Mouse (Mus musculus) large intestine, adult 2 months (tissue): ENCODE results near the gene Trim13. TPM values are rescaled to one million over a fixed set of nuclear protein-coding genes. Genes with fewer than 3 reads are reported as not detected.

ENCODE experiments used
- DNase-seq: peaks from one replicate; pipeline ENCODE4 v3.0.0-alpha.2; 2012; ENCODE audit warnings: low read depth, low spot score
- WGBS: fragments of 180-500 bp; shearing (Covaris S2); methylation state at CpG from one replicate; pipeline ENCODE4 v1.1.7; 2018; 5-methylcytosine and 5-hydroxymethylcytosine counted together
- polyA plus RNA-seq: library from polyadenylated mRNA; depleted of rRNA; stranded (reverse); fragments of >200 nt; gene quantifications from 2 replicates; pipeline ENCODE4 v1.2.3, GENCODE M21; 2012; rRNA removed

The Trim13 gene
- polyA plus RNA-seq, 1 experiment, result 1.8 TPM

GRCm38 (mm10) chr14:61607157-61607556 lies 9.1 kb downstream of the Trim13 start, which contains the start of gene Kcnrg:
Gene Kcnrg, plus strand, starts transcription at chr14:61607457.
- no peak for DNase-seq
- 88% methylated on average over 3 of the region's 3 CpGs for WGBS

GRCm38 (mm10) chr14:61611766-61612165 lies 13.7 kb downstream of the Trim13 start:
- 96% methylated on average over 5 of the region's 5 CpGs for WGBS
- no peak for DNase-seq

GRCm38 (mm10) chr14:61613319-61613718 lies 15.3 kb downstream of the Trim13 start:
- 92% methylated on average over 2 of the region's 2 CpGs for WGBS
- DNase-seq, result no peak

- 90% methylated on average over 2 of the region's 2 CpGs for WGBS
- DNase-seq, result no peak
Observed at GRCm38 (mm10) chr14:61620371-61620770, 22.3 kb downstream of the Trim13 start.

GRCm38 (mm10) chr14:61635969-61636368 lies 37.9 kb downstream of the Trim13 start:
- no peak for DNase-seq

- DNase-seq, result no peak
- WGBS, result 38% methylated on average over 1 of the region's 1 CpGs
Observed at GRCm38 (mm10) chr14:61642668-61643067, 44.6 kb downstream of the Trim13 start.

GRCm38 (mm10) chr14:61645547-61645946 lies 47.5 kb downstream of the Trim13 start:
- 34% methylated on average over 1 of the region's 1 CpGs for WGBS
- DNase-seq, result no peak

- under 1% methylated on average over 24 of the region's 24 CpGs for WGBS
- no peak for DNase-seq
Observed at GRCm38 (mm10) chr14:61647182-61647880, 49.3 kb downstream of the Trim13 start.

- DNase-seq, result no peak
- WGBS, result under 1% methylated on average over 92 of the region's 95 CpGs
Observed at GRCm38 (mm10) chr14:61647881-61648684, 50.0 kb downstream of the Trim13 start.

- peak; percentile 90 for DNase-seq
- WGBS, result 1% methylated on average over 62 of the region's 62 CpGs
Observed at GRCm38 (mm10) chr14:61648685-61649504, 50.8 kb downstream of the Trim13 start.

GRCm38 (mm10) chr14:61650291-61650960 lies 52.4 kb downstream of the Trim13 start:
- no peak for DNase-seq
- 26% methylated on average over 9 of the region's 9 CpGs for WGBS

Other genes with a start within 250 kb of the Trim13 start
- gene Ebpl, start 237.8 kb upstream of the Trim13 start, polyA plus RNA-seq, result 1.8 and 1.9 TPM in 2 replicates
- 5.4 and 7.3 TPM in 2 replicates for gene Kpna3, start 158.4 kb upstream of the Trim13 start, polyA plus RNA-seq
- gene Spryd7, start 41.4 kb upstream of the Trim13 start, polyA plus RNA-seq, result 6.4 and 11.1 TPM in 2 replicates
- gene Kcnrg, start 9.2 kb downstream of the Trim13 start, polyA plus RNA-seq, result not detected in 2 replicates